Mouse (Mus musculus): Measurements from ENCODE around the gene Eng. TPM values are rescaled to one million over a fixed set of nuclear protein-coding genes. Genes with fewer than 3 reads are reported as not detected.

Eng gene
- total RNA-seq, 2 experiments from 2014 or later: 6.0 to 11.0 TPM

- ATAC-seq (replicated peaks; ENCODE audit: poor library complexity, severe bottlenecking): no peak
Measured at GRCm38 (mm10) chr2:32640550-32641051, 5.8 kb upstream of the Eng start.

- ATAC-seq (replicated peaks; ENCODE audit: poor library complexity, severe bottlenecking): no peak
Measured at GRCm38 (mm10) chr2:32641810-32642209, 4.6 kb upstream of the Eng start.

- ATAC-seq (replicated peaks; ENCODE audit: poor library complexity, severe bottlenecking): no peak
Measured at GRCm38 (mm10) chr2:32642813-32643212, 3.6 kb upstream of the Eng start.

- no peak for ATAC-seq (replicated peaks; ENCODE audit: poor library complexity, severe bottlenecking)
Measured at GRCm38 (mm10) chr2:32644083-32644482, 2.3 kb upstream of the Eng start.

- ATAC-seq (replicated peaks; ENCODE audit: poor library complexity, severe bottlenecking): no peak
Measured at GRCm38 (mm10) chr2:32644799-32645475, 1.5 kb upstream of the Eng start.

- no peak for ATAC-seq (replicated peaks; ENCODE audit: poor library complexity, severe bottlenecking)
Measured at GRCm38 (mm10) chr2:32645647-32646046, 748 bp upstream of the Eng start.

- no peak for ATAC-seq (replicated peaks; ENCODE audit: poor library complexity, severe bottlenecking)
Measured at GRCm38 (mm10) chr2:32647366-32647765, 971 bp downstream of the Eng start.

- ATAC-seq (replicated peaks; ENCODE audit: poor library complexity, severe bottlenecking): no peak
Measured at GRCm38 (mm10) chr2:32653764-32654163, 7.4 kb downstream of the Eng start.

GRCm38 (mm10) chr2:32654743-32655393, 8.5 kb downstream of the Eng start:
- ATAC-seq (replicated peaks; ENCODE audit: poor library complexity, severe bottlenecking): peak; percentile 82

GRCm38 (mm10) chr2:32655394-32655744, 9.0 kb downstream of the Eng start:
- 0 out of 2 replicates have a peak, but pooled peaks have one; percentile 8 for ATAC-seq (replicated peaks; ENCODE audit: poor library complexity, severe bottlenecking)

- peak; percentile 15; the same call in 1 of the 2 replicates for ATAC-seq (replicated peaks; ENCODE audit: poor library complexity, severe bottlenecking)
Measured at GRCm38 (mm10) chr2:32655826-32656225, 9.4 kb downstream of the Eng start.

GRCm38 (mm10) chr2:32658873-32659272, 12.5 kb downstream of the Eng start:
- ATAC-seq (replicated peaks; ENCODE audit: poor library complexity, severe bottlenecking): no peak

GRCm38 (mm10) chr2:32661509-32662107, 15.2 kb downstream of the Eng start:
- no peak for ATAC-seq (replicated peaks; ENCODE audit: poor library complexity, severe bottlenecking)

GRCm38 (mm10) chr2:32662291-32662690, 15.9 kb downstream of the Eng start:
- ATAC-seq (replicated peaks; ENCODE audit: poor library complexity, severe bottlenecking): no peak

- ATAC-seq (replicated peaks; ENCODE audit: poor library complexity, severe bottlenecking): no peak
Measured at GRCm38 (mm10) chr2:32665345-32665744, 18.9 kb downstream of the Eng start.

- ATAC-seq (replicated peaks; ENCODE audit: poor library complexity, severe bottlenecking): no peak
Measured at GRCm38 (mm10) chr2:32665853-32666252, 19.5 kb downstream of the Eng start.

- no peak for ATAC-seq (replicated peaks; ENCODE audit: poor library complexity, severe bottlenecking)
Measured at GRCm38 (mm10) chr2:32667775-32668174, 21.4 kb downstream of the Eng start.

- ATAC-seq (replicated peaks; ENCODE audit: poor library complexity, severe bottlenecking): no peak
Measured at GRCm38 (mm10) chr2:32668176-32668575, 21.8 kb downstream of the Eng start.

GRCm38 (mm10) chr2:32669876-32670275, 23.5 kb downstream of the Eng start:
- ATAC-seq (replicated peaks; ENCODE audit: poor library complexity, severe bottlenecking): no peak

- no peak for ATAC-seq (replicated peaks; ENCODE audit: poor library complexity, severe bottlenecking)
Measured at GRCm38 (mm10) chr2:32671147-32671546, 24.8 kb downstream of the Eng start.

- ATAC-seq (replicated peaks; ENCODE audit: poor library complexity, severe bottlenecking): no peak
Measured at GRCm38 (mm10) chr2:32671907-32672595, 25.7 kb downstream of the Eng start.

Measured in granulocyte monocyte progenitor cell, adult 5-6 weeks (primary cell).